Mouse (Mus musculus) embryo, embryonic 11 days (tissue): ENCODE results near the gene Mfsd11.
"Not testable (repeated sequence)": the region's sequence is repeated elsewhere in the genome, so short reads cannot be mapped to it uniquely, and the experiment has no call there.

Experiments used
- DNase-seq: peaks from one replicate; pipeline ENCODE4 v3.0.0-alpha.2; 2015

The Mfsd11 gene

GRCm38 (mm10) chr11:116822215-116822614 is 30.0 kb upstream of the Mfsd11 start:
- no peak for DNase-seq

GRCm38 (mm10) chr11:116822626-116823025 is 29.6 kb upstream of the Mfsd11 start:
- DNase-seq: no peak

DNA sequence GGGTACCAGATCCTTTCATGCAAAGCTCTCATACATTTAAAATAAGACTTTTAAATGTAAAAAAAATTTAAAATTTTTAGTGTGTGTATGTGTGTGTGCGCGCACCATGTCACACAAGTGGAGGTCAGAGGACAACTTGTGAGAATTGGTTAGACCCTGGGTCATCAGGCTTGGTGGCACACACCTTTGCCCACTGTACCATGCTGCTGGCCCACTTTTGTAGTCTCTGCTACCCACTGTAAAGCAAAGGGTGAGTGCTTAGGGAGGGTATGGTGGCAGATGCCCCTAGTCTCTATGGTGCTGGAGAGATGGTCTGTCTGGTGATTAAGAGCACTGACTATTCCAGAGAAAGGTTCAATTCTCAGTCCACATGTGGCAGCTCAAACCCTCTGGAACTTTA is 29.0 kb upstream of the Mfsd11 start:
- no peak for DNase-seq

GRCm38 (mm10) chr11:116823885-116824284 is 28.4 kb upstream of the Mfsd11 start:
- not testable (repeated sequence) for DNase-seq

DNA sequence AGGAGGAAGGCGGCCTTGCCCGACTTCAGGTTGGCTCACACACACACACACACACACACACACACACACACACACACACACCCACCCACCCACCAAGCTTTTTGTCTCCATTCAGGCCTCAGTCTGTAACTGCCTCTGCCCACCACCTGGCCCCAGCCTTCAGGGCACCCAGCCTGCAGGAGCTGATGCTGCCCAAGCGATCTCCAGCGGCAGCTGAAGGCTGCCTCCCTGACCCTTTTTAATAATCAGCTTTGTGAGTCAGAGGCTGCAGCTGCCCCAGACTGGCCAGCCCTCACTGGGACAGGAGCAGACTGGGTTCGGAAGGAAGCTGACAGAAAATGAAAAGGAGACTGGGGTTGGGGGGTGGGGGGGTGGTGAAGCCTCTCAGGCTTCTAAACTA is 27.0 kb upstream of the Mfsd11 start:
- DNase-seq: peak; percentile 35

DNA sequence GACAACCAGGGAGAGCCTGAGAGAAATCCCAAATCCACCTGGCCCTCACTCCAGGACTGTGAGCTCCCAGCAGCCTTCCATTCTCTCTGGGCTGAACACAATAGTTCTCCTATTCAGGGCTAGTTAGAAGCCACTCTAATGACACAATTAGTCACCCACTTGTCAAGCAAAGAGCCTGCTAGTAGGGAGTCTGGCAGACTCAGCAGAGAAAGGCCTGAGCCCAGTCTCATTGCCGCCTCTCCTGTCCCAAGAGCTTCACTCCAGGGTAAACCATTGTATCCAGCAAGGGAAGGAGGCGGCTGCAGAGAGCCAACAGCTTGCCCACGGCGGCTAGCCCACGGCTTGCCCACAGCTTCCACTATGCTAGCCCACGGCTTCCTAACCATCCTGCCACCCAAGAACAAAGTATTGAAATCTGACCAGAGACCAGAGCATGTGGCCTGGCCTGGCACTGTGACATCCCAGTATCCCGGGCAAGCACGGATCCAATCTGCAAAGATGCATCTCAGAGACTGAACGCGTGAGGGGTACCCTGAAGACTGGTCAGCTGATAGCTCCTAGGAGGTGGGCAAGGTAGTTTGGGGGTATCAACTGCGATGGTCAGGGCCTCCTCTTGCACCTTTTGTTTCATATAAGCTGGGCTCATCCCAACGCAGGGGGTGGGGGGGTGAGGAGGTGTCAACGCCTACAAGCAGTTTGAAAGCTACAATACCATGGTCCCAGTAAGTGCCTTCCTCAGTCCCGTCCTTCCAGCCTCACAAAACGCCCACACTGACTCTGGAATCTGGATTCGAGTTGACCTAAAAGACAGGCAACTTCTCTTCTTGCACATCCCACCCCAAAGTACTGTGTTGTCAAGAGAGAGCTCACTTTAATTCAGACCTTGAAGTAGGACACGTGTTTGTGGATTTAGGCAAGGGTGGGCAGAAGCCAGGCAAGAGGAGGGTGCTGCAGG is 25.4 kb upstream of the Mfsd11 start:
- DNase-seq: peak; percentile 56

- DNase-seq: peak; percentile 89
Observed at GRCm38 (mm10) chr11:116827534-116828165, 24.6 kb upstream of the Mfsd11 start, which contains the start of gene Mxra7. TSS of gene Mxra7 (minus strand) at chr11:116828046.

GRCm38 (mm10) chr11:116832172-116832685 is 20.0 kb upstream of the Mfsd11 start:
- peak; percentile 70 for DNase-seq

DNA sequence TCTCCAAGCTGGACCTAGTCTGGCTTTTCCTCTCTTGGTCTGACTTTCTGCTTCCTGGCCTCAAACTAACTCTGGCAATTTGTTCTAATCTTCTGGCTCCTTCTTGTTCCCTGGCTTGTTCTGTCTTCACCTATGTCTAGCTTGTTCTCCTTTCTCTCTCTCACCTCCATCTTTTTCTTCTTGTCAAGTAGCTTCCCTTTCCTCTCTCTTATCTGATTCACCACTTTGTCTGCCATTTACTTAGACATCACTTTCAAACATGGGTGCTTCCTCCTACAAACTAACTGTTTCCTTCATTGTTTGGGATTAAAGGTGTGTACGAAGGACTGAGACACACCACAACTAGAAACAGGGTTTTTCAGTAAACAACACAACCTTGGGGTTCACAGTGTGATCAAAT is 17.3 kb upstream of the Mfsd11 start:
- DNase-seq: no peak

GRCm38 (mm10) chr11:116836283-116836682 is 16.0 kb upstream of the Mfsd11 start:
- no peak for DNase-seq

DNA sequence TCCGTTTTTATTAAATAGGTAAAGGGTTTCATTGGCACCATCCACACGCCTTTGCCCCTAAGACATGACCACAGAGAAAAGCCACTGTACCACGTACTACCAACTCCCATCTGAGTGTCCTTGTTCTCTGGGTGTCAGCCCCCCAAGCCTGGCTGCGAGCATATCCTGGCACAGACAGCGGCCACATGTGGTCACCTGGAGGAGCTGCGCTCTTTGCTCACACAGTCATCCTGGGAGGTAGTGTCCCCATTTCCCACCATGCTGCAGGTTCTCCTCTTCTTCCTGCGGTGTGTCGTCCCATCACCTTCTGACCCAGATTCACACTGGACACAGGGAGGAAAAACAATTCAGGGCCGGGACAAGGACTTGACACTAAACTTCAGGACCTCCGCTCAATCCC is 14.8 kb upstream of the Mfsd11 start:
- no peak for DNase-seq

DNA sequence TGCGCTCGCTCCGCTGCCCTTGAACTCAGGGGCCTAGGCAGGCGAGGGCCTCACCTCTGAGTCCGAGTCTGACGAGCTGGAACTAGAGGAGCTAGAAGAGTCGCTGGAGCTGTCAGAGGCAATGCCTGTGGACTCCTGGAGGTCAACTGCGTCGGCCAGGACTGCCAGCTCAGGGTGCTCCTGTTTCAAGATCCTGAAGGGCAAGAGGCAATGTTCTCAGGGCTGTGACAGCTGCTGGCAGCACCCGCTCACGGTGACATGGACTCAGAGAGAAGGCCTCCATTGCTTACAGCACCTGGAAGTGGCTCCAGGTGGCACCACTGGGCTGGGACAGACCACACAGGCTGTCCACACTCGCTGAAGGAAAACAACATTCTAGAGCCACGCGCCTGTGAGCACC is 13.3 kb upstream of the Mfsd11 start:
- DNase-seq: no peak

GRCm38 (mm10) chr11:116839601-116840000 is 12.6 kb upstream of the Mfsd11 start:
- no peak for DNase-seq

- DNase-seq: no peak
Observed at GRCm38 (mm10) chr11:116840748-116841147, 11.5 kb upstream of the Mfsd11 start.

DNA sequence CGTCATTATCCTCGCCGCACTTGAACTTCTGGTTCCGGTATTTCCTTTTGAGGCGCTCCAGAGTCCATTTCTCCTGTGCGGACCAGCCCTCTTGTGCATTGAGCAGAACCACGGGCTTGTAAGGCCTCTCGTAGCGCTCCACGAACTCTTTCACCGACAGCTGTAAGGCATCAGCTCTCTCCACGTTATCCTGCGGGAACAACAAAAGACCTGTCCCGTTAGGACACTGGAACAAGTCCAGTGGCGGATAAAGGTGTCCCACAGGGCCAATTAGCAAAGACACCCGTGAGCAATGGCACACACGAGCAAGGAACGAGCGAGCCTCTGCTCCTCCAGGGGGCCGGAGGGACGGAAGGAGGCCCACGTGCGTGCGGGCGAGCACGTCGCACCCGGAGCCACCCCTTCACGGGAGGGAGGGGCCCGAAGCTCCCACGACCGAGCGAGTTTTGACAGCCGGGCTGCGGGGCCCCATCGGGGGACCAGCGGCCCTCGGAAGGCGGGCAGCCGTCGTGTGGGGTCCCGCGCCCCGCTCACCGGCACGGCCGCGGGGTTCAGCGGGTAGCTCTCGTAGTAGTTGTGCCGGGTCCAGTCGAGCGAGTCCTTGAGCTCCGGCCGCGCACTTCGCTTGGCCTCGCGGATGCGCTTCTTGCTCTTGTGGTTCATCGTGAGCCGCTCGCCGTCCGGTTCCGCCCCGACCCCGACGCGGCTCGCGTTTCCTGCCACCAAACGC is 9.5 kb upstream of the Mfsd11 start:
- peak; percentile 80 for DNase-seq

DNA sequence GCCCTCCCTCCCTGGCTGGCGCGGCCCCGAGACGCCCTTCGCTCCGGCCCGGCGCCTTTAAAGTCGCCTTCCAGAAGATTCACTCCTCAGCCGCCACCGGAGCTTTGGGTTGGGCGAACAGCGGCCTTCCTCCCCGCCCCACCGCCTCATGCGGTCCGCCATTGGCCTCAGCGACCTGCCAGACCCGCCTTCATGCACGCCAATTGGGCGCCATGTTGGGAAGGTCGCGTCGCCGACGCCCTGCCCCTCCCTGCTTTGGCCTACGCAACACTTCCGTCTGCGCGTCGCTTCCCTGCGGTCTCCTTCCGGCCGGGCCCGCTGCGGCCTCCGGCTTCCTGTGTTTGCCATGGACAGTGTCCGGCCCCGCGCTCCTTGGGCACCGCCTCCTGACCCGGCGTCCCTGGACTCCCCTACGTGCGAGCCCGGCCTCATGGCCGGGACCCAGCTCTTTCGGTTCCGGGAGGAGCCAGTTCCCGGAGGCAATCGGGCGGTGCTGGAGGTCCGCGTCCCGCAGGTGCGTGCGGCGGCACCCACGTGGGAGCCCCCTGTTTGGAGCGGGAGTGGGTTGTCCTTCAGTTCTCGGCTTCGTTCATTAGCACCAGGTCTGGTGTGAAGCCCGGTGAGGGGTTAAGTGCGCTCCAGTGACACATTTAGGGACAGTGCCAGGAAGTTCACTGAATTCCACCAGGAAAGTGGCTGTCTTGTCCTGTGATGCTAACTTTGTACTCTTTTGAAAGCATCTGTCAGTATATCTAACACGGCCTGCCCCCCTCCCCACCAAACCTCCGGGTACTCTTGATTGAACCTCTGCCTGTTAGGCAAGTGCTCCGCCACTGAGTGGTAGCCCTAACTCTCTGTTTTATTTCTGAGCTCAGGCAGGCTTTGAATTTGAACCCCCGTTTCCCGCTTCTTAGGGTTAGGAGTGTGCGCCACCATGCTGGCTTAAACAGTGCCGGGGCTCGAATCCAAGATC is 8.7 kb upstream of the Mfsd11 start, which contains the start of the genes Mettl23 and Jmjd6:
TSS of gene Mettl23 (plus strand) at position 18 of the 973 bp plus-strand sequence.
TSS of gene Jmjd6 (minus strand) at position 189 of the 973 bp plus-strand sequence.
- peak; percentile 98 for DNase-seq

GRCm38 (mm10) chr11:116846593-116847181 is 5.6 kb upstream of the Mfsd11 start:
- no peak for DNase-seq

- no peak for DNase-seq
Observed at GRCm38 (mm10) chr11:116847187-116848085, 4.8 kb upstream of the Mfsd11 start.

- DNase-seq: no peak
Observed at GRCm38 (mm10) chr11:116848086-116848876, 4.0 kb upstream of the Mfsd11 start.
